Mouse (Mus musculus) thymus, postnatal 25 days (tissue): ENCODE data around the gene Syt14.

ENCODE experiments used
- DNase-seq: peaks from one replicate; pipeline ENCODE4 v3.0.0; 2022

Gene Syt14

GRCm38 (mm10) chr1:192986481-192986880, 49.1 kb downstream of the Syt14 start:
- DNase-seq, result no peak

DNA sequence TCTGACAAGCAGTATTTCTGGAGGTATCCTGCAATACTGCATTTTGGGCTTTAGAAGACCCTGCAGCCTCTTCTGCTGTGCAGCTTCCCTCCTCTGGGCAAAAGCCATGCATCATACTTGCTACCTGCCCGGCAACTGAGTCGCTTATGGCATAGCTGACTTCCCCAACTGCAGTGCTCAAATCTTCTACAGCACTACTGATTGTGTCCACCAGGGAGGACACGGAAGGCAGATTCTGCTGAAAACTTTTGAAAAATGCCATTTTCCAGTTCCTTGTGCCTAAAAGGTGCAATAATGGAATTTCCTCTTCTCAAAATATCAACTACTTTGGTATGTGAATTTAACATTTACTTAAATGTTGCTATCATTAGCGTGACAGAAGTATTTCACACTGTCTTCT, 51.2 kb downstream of the Syt14 start:
- no peak for DNase-seq

- DNase-seq, result no peak
Measured at GRCm38 (mm10) chr1:192981658-192982057, 53.9 kb downstream of the Syt14 start.

- no peak for DNase-seq
Measured at GRCm38 (mm10) chr1:192981120-192981519, 54.5 kb downstream of the Syt14 start.

DNA sequence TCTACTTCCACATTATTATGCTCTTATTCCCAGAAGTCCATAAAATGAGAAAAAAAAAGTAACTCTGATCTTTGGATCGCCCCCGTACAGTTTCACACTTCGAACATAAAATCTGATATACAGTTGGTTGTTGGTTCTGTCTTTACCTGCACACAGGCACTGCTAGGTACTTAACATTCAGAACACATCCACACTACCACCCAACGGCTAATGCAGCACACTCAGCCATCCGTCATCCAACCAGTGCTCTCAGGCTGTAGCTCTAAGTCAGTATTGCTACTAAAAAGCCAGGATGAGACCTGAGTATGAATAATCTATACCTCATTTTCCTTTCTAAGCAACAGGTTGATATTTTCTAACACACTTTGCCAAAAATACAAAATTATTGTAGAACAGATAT, 73.3 kb downstream of the Syt14 start:
- DNase-seq, result no peak

DNA sequence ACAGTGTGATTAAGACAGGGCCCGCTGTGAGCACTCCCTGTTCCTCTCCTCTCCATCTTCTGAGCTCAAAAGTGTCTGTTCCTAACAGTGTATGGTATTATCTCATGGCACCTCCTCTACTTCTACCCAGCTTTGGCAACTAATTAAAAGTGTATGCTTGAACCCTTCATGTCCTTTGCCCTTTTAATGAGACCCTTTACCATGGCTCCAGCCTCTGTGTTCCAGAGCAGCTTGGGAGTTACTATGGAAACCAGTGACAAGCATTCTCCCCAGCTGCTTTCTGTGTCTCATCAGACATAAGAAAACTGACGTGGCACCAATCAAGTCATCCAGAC, 87.8 kb downstream of the Syt14 start:
- DNase-seq, result no peak

DNA sequence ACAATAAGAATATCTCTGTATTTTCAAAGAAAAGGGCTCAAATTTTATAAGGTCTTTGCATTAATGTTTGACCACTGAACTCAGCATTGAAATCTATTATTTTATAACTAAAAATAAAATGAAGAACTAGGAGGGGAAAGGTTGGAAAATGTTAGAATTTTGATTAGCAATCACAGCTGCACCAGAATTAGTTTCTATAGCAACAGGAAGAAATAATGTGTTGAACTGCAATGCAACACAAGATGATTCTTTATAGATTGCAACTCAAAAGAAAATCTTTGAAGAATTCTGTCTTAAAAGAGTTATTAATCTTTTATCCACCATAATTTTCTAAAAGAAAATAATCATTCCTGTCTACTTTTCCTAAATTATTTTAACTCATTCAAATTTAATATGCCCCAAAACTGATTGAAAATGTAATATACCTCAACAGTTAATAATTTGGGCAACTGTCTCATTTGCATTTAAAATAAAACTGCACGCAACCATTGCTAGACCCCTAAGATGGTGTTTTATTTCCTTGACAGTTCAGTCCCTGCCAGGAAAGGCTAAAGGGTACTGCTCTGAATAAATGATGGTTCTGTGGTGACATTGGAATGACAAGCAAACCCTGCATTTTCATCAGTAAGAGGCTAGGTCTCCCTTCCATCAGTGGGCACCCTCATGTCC, 88.3 kb downstream of the Syt14 start:
- no peak for DNase-seq

DNA sequence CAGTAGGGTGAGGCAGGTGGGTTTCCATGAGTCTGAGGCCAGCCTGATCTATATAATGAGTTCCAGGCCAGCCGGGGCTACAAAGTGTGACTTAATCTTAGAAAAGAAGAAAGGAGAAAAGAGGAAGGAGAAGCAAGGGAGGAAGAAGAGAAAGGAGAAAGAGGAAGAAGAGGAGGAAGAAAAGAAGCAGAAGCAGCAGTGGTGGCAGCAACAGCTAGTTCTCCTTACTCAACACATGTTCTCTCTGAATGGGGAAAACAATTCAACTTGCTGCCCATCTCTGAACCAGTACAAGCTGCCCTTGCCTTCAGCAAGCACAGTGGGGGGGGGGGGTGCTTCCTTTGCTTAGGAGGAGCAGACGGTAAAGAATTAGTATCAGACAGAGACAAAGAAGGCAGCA, 96.5 kb downstream of the Syt14 start:
- DNase-seq, result no peak

DNA sequence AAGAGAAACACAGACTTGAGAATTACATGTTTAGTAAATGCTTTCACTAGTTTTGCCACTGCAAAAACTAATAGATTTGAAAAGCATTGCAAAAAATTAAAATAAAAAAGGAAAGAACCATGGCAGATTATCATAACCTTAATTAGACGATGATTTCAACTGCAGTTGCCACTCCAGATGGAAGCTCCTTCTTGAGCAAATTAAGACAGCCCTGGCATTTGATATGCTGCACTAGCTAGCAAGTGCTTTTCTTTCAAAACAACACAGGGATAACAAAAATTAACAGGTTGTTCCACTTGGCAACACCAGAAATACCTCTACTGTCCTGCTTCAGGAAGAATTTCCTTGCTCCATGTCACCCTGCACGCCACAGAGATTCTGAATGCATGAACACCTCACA, 97.6 kb downstream of the Syt14 start:
- DNase-seq, result no peak

DNA sequence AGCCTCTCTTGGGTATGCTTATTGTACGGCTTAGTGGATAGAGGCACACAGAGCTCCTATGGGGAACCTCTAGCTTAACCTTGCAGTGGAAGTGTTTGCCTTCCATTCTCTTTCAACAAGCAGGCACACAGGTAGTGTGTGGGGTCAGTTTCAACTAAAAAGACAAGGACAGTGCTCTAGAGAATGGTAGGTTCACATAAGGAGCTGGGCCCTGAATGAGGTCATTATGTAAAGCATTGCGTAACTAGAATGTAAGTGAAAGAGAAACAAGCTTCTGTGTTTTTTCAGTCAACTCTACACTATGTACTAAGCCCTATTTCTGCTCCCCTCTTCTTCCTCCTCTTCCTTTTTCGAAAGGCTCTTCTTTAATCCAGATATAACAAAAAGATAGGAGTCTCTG, 103.8 kb downstream of the Syt14 start:
- DNase-seq, result no peak

DNA sequence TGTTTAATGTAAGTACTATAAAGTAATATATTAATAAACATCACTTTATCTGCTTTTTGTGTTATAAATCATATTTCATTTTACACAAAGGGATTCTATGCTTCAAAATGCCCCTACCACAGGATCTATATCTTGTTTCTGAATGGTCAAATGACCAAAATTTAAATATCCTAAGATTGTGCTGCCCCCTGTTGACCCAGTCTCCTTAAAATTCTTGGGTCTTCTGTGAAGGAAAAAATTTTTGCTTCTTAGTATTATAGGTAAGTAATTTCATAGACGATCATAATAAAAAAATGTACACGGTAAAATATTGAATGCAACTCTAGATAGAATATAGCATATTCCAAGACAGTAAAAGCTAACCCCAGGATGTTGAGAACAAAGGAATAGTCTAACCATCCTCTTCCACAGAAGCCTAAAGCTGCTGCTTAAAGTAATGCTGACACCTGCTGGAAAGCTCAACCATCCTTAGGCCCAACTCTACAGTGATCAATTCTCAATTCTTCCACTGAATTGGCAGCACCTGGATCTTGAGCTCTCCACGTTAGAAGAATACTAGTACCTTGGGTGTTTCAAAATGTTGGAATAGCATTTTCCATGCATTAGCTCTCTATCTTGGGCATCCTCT, 123.4 kb downstream of the Syt14 start:
- peak; percentile 3 for DNase-seq

GRCm38 (mm10) chr1:192901516-192901915, 134.1 kb downstream of the Syt14 start:
- DNase-seq, result no peak

DNA sequence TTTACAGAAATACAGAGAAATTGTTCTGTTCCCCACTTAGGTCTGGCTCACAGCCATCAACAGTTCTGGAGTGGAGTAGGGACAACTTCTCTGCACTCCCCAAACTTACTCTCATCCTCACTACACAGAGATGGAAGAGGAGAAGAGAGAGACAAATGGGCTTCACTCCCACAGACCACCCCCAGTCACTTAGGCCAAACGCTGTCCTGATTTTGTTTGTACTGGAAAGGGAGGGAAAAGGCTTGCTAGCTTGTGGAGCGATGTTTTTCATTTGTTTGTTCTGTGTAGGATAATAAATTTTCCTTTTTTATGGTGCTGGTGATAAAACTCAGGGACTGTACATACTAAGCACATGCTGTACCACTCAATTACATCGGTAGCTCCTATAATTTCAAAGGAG, 134.7 kb downstream of the Syt14 start:
- no peak for DNase-seq

DNA sequence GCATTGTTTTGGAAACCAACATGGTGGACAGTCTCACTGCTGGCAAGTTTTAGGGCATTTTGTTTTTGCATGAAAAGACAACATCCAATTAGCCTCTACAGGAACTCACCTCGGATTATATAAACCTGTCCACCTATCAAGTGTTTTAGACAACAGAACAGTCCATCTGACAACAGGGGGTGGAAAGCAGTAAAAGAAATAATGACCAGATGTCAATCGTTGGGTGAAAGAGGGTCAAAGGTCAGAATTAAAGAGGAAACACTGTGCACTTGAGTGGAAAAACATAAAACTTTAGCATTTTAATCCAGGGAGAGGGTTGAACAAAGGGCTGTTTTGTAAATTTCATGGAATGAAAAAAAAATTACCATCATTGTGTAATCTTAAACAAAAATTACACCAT, 136.8 kb downstream of the Syt14 start:
- no peak for DNase-seq

GRCm38 (mm10) chr1:192897218-192897617, 138.4 kb downstream of the Syt14 start:
- DNase-seq, result no peak

DNA sequence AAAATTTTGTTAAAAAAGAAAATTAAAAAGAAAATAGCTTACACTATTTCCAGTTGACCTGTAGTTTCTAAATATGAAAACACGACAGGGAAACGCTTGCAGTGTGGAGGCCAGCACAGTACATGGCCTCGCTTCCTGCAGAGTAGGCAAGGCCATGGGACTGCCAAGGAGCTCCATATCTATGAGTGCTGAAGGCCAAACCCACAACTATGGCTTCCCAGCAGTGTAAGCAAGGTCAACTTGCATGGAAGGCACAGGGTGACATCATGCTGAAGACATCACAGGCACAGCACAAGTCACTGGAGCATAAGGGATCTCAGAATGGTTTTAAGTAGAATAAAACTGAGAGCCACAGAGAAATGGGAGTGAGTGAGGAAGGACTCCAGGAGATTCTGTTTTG, 139.5 kb downstream of the Syt14 start:
- DNase-seq, result no peak

DNA sequence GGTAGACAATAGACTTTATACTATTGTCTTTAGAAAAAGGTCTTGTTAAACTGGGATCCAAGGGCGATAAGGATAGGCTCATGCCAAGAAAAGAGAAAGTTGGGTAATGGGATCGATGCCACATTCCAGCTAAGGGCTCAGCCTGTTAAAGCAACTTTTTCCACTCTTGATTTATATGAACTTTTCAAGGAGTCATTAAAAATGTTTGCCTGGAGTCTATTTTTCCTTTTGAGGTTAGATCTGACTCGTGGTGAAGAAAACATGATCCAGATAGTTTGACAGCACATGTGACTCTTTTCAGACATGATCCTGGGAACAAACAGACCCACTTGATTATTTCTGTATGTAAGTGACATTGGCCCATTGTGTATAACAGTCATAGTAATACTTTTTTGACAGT, 144.9 kb downstream of the Syt14 start:
- no peak for DNase-seq

DNA sequence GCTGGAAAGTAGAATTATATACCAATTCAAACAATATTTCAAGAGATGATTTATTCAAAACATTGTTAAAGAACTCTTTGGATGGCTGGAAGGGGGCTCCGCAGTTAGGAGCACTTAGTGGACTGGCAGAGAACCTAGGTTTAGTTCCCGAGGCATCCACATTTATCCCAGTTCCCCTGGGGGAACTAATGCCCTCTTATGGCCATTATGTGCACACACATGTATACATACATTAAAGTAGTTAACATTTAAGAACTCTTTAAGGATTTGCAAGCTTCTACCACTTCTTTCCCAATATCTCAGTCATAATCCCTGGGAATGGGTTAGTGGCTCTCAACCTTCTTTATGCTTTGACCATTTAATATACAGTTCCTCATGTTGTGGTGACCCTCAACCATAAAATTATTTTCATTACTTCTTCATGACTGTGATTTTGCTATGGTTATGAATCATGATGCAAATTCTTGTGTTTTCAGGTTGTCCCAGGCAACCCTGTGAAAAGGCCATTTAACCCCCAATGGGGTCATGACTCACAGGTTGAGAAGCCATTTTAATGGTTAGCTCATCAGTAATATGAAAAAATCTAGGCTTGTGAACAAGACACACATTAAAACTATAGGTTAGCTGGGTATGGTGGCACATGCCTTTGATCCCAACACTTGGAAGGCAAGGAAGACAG, 152.8 kb downstream of the Syt14 start:
- DNase-seq, result no peak

GRCm38 (mm10) chr1:192880130-192880529, 155.4 kb downstream of the Syt14 start:
- no peak for DNase-seq

DNA sequence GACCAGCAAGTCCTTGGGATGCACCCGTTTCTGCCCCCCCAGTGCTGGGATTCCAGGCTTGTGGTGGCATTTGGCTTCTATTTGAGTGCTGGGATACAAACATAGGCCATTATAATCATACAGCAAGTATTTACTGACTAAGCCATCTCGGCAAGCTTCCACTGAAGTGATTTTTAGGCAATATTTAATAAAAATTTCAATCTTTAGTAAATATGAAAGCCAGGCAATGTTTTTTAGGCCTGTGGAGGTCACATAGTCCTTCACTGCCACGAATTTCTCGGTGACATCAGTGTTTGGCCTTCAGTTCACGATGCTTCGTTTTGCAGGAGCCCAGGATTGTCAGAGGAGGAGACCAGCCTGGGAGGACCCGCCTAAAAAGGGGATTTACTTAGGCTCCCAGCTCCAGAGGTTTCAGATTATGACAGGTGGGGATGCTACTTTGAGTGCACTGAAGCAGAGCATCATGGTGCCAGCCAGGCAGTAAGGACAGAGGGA, 156.4 kb downstream of the Syt14 start:
- DNase-seq, result no peak

GRCm38 (mm10) chr1:192872841-192873240, 162.7 kb downstream of the Syt14 start:
- no peak for DNase-seq

DNA sequence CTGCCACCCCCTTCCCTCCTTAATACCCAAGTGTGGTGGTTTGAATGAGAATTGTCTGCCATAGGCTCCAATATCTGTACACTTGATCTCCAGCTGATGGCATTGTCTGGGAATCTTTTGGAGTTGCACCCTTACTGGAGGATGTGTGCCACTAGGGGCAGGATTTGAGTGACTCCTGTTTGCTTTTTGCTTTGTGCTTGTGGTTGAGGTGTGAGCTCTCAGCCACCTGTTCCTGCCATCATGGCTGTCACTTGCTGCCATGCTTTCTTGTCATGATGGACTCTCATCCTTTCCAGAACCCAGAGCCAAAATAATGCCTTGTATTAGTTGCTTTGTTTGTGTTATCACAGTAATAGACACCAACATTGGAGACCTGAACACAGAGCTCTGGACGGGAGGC, 165.8 kb downstream of the Syt14 start:
- no peak for DNase-seq

DNA sequence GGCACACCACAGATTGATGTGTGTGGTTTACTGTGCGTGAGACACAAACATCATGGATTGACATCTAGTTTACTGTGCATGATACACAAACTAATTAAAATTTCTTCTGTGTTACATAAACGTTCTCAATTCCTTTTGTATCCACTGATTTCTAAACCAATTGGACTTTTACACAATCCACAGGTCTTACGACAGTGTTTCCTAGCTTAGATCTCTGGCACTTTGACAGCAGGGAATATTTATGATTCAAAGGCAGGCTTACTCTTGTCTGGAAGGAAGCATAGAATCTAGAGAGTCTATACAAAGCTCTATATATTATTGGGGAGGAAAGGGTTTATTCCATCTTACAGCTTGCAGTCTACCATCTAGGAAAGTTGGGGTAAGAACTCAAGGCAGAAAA, 171.1 kb downstream of the Syt14 start:
- DNase-seq, result no peak

DNA sequence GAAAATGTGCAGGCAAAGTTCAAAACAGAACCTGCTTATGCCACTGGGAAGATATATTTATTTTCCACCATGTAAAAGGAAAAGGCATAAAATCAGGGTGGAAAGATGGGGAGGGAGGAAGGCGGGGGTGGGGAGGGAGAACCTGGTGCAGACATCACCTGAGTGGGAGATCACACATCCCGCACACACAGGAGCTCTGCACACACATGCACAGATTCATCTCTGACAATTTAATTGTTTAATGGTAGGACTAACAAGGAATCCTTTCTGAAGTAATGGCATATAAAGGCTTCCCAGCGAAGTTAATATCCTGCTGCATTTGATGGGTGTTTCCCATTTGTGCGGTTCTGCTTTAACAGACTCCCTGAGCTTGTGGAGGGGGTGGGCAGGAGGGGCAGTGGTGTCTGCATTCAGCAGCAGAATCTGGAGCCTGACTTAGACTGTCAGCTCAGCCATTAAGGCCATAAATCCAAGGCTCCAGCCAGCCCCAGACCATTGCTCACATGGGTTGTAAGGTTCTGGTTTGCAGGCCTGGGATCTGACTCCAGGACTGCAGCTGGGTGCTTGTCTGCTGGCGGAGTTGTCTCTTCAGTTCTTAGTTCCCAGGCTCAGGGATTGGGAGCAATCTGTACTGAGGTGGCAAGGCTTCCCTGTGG, 174.1 kb downstream of the Syt14 start:
- no peak for DNase-seq
